Mouse (Mus musculus) E14TG2a.4 (cell line): ENCODE data around the gene Vmn1r158.
"Not testable (repeated sequence)": the region's sequence is repeated elsewhere in the genome, so short reads cannot be mapped to it uniquely, and the experiment has no call there.

Experiments used
- H3K27me3 ChIP-seq: 2 replicates; pipeline ENCODE4 v1.6.1; 2014; ENCODE audit warnings: low read length, control low read depth; ENCODE audit not compliant: insufficient read depth
- H3K36me3 ChIP-seq: 2 replicates; pipeline ENCODE4 v1.6.1; 2014; ENCODE audit warnings: low read length, control low read depth; ENCODE audit not compliant: insufficient read depth
- H3K4me1 ChIP-seq: replicated peaks from 2 replicates; pipeline ENCODE4 v1.6.1; 2014; ENCODE audit warnings: low read depth, low read length, control low read depth
- H3K4me3 ChIP-seq: replicated peaks from 2 replicates; pipeline ENCODE4 v1.5.1; 2014; ENCODE audit warnings: mild to moderate bottlenecking, low read length
- H3K9me3 ChIP-seq: 2 replicates; pipeline ENCODE4 v1.6.1; 2014; ENCODE audit warnings: low read length, control low read depth

The Vmn1r158 gene

DNA sequence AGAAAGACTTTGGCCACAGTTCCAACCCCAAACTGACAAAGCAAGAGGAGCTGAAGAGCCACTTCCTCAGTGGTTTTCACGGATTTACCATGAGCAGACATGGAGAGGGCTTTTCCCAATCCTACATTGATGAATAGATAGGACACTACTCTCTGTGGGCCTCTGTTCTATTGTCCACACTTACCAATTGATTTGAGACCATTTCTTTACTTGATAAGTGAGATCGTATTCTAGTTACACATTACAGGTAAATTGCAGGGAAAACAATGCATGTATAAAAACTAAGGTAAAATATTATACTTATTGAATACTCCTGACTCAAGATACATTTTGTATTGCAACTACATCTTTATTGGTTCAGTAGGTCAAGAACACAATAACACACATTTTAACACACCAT is at the start of gene Vmn1r158:
TSS of gene Vmn1r158 (minus strand) at position 101 of the 400 bp plus-strand sequence.
- not testable (repeated sequence) for H3K4me3 ChIP-seq, H3K36me3 ChIP-seq, H3K4me1 ChIP-seq, H3K27me3 ChIP-seq, H3K9me3 ChIP-seq

- H3K27me3 ChIP-seq, H3K9me3 ChIP-seq, H3K4me1 ChIP-seq, H3K36me3 ChIP-seq, H3K4me3 ChIP-seq: not testable (repeated sequence)
Measured at GRCm38 (mm10) chr7:22775981-22776380, 14.6 kb downstream of the Vmn1r158 start.

GRCm38 (mm10) chr7:22761397-22761796 is 29.2 kb downstream of the Vmn1r158 start, which contains the start of gene Vmn1r157:
Gene Vmn1r157 (plus strand): TSS chr7:22761697.
- not testable (repeated sequence) for H3K36me3 ChIP-seq, H3K4me3 ChIP-seq, H3K9me3 ChIP-seq, H3K27me3 ChIP-seq, H3K4me1 ChIP-seq
